Comparison of ENCODE assay signal across 7 mouse cellular contexts in the genomic region with DNA sequence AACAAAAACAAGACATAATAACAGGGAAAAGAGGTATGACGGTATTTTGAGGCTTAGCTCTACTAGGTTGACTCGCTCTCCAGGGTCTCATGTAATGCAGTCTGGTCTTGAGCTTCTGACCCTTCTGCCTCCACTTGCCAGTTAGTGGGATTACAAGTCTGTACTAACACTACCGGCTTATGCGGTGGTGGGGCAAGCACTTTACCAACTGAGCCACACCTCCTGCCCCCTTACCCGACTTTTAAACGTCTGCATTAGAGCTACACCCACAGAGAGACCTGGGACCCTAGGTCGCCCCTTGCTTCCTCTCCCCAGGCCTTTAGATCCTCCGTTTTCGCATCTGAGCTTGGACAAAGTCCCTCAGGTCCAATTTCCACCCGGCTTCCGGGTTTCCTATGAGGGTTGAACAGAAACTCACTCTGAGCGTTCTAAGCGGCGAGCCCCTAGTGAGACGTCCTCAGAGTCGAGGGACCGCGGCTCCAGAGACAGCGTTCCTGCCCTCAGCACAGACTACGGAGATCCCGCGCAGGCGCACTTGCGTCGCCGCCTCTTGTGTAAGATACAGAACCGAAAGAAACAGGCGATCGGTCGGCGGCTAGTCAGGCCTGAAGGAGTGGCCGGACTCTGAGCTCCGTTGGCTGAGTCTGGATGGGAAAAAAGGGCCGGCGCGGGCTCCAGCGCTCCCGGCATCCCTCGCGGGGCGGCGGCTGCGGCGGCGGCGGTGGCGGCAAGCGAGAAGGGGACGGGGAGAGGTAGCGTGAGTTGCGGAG. TPM values are rescaled to one million over a fixed set of nuclear protein-coding genes. Genes with fewer than 3 reads are reported as not detected.
DNase-seq lines count a peak whose midpoint lies in the region; ATAC-seq and TF ChIP-seq lines count a peak whose summit lies in the region.

A gene (minus strand): TSS at position 573 of the 770 bp plus-strand sequence.
A gene (plus strand): TSS at position 678 of the 770 bp plus-strand sequence.

- H3K4me2 ChIP-seq in intestine, postnatal 0 days (replicated peaks; ENCODE audit: low read depth) = peak within 1 kb of the TSS; percentile 82
- H3K4me2 ChIP-seq in midbrain, embryonic 12.5 days (replicated peaks) = peak within 1 kb of the TSS; percentile 96

- H3K9ac ChIP-seq in intestine, postnatal 0 days (ENCODE audit: low read depth, low read length) = peak within 1 kb of the TSS; percentile 95
- peak within 1 kb of the TSS; percentile 93 for H3K9ac ChIP-seq in midbrain, embryonic 12.5 days (replicated peaks)

- TF ChIP-seq POLR2A in small intestine, adult 2 months (IDR thresholded peaks at IDR 0.05; ENCODE audit: low read depth, low read length) = peak; percentile 68

- ATAC-seq in intestine, postnatal 0 days = peak; percentile 96
- peak; percentile 97 for ATAC-seq in midbrain, embryonic 12.5 days (ENCODE audit: low FRiP score, low read depth)

- peak within 1 kb of the TSS; percentile 87 for H3K4me3 ChIP-seq in embryonic facial prominence, embryonic 10.5 days
- peak within 1 kb of the TSS; percentile 86 for H3K4me3 ChIP-seq in intestine, postnatal 0 days (ENCODE audit: low read depth, low read length)
- H3K4me3 ChIP-seq in midbrain, embryonic 12.5 days = peak within 1 kb of the TSS; percentile 88
- peak within 1 kb of the TSS; percentile 91 for H3K4me3 ChIP-seq in small intestine, adult 2 months (ENCODE audit: low read depth, low read length)

- under 1% methylated on average over 51 of the region's 51 CpGs for WGBS in embryonic facial prominence, embryonic 10.5 days
- WGBS in intestine, postnatal 0 days = under 1% methylated on average over 51 of the region's 51 CpGs
- WGBS in midbrain, embryonic 12.5 days = under 1% methylated on average over 51 of the region's 51 CpGs
- WGBS in small intestine, adult 2 months = under 1% methylated on average over 51 of the region's 51 CpGs

- peaks cover 56% of the 10 kb centered on the region for H3K36me3 ChIP-seq in embryonic facial prominence, embryonic 10.5 days (replicated peaks)
- peaks cover 24% of the 10 kb centered on the region for H3K36me3 ChIP-seq in intestine, postnatal 0 days (ENCODE audit: control insufficient read depth, insufficient read depth)
- peaks cover 49% of the 10 kb centered on the region for H3K36me3 ChIP-seq in midbrain, embryonic 12.5 days
- H3K36me3 ChIP-seq in small intestine, adult 2 months (ENCODE audit: control insufficient read depth, insufficient read depth, low read length) = peaks cover 18% of the 10 kb centered on the region

- peak; percentile 99 for DNase-seq in adrenal gland, postnatal 10 days
- peak; percentile 99 for DNase-seq in embryonic facial prominence, embryonic 10.5 days (ENCODE audit: low spot score)
- DNase-seq in gonadal fat pad, adult 2 months (ENCODE audit: low read depth) = peak; percentile 70
- peak; percentile 99 for DNase-seq in left cerebral cortex, postnatal 4 days

- no peaks in the 10 kb centered on the region for H3K27me3 ChIP-seq in embryonic facial prominence, embryonic 10.5 days (replicated peaks; ENCODE audit: low read depth, poor library complexity, severe bottlenecking)
- no peaks in the 10 kb centered on the region for H3K27me3 ChIP-seq in intestine, postnatal 0 days (replicated peaks; ENCODE audit: control insufficient read depth, insufficient read depth, low read length)
- H3K27me3 ChIP-seq in midbrain, embryonic 12.5 days = no peaks in the 10 kb centered on the region
- no peaks in the 10 kb centered on the region for H3K27me3 ChIP-seq in small intestine, adult 2 months (ENCODE audit: control insufficient read depth, insufficient read depth, low read length)

- 0 out of 2 replicates have a peak, but pooled peaks have one; percentile 4 for TF ChIP-seq CTCF in intestine, postnatal 0 days (IDR thresholded peaks at IDR 0.05; ENCODE audit: low read depth)
- 0 out of 2 replicates have a peak, but pooled peaks have one; percentile 5 for TF ChIP-seq CTCF in small intestine, adult 2 months (IDR thresholded peaks at IDR 0.05; ENCODE audit: extremely low read depth, insufficient read length, insufficient replicate concordance, low read depth, low read length)

- H3K4me1 ChIP-seq in embryonic facial prominence, embryonic 10.5 days = peaks cover 33% of the 10 kb centered on the region
- no peaks in the 10 kb centered on the region for H3K4me1 ChIP-seq in intestine, postnatal 0 days (replicated peaks; ENCODE audit: control insufficient read depth, insufficient read depth, low read length)
- H3K4me1 ChIP-seq in midbrain, embryonic 12.5 days = peaks cover 27% of the 10 kb centered on the region
- peaks cover 3% of the 10 kb centered on the region; the same call in 1 of the 2 replicates for H3K4me1 ChIP-seq in small intestine, adult 2 months (ENCODE audit: control insufficient read depth, insufficient read depth, insufficient read length, low read length)

- intact Hi-C loops in left cerebral cortex, postnatal 4 days (cut with DNase I) = no loop called here

- H3K27ac ChIP-seq in embryonic facial prominence, embryonic 10.5 days (replicated peaks) = peak within 1 kb of the TSS; percentile 92
- H3K27ac ChIP-seq in intestine, postnatal 0 days (ENCODE audit: low read depth, low read length) = peak within 1 kb of the TSS; percentile 68
- peak within 1 kb of the TSS; percentile 83 for H3K27ac ChIP-seq in midbrain, embryonic 12.5 days (replicated peaks)
- peak within 1 kb of the TSS; percentile 72 for H3K27ac ChIP-seq in small intestine, adult 2 months (ENCODE audit: insufficient read depth, low read depth, low read length)

- no peaks in the 10 kb centered on the region for H3K9me3 ChIP-seq in embryonic facial prominence, embryonic 10.5 days
- no peaks in the 10 kb centered on the region for H3K9me3 ChIP-seq in intestine, postnatal 0 days (ENCODE audit: control insufficient read depth)
- H3K9me3 ChIP-seq in midbrain, embryonic 12.5 days = no peaks in the 10 kb centered on the region

RNA-seq across cellular contexts. Expression of the first gene that starts in this region (rescaled TPM):
- 10 to 100 TPM; 21.7 to 29.0 TPM for total RNA-seq in adrenal gland, postnatal 10 days (2021)
- polyA plus RNA-seq in embryonic facial prominence, embryonic 10.5 days (2016; fragmentation: Nextera tagmentation; extraction: Ambion mirVana) = 17.6 and 18.9 TPM in 2 replicates
- 15.8 and 17.7 TPM in 2 replicates for polyA plus RNA-seq in gonadal fat pad, adult 2 months (2012; rRNA removed)
- 9.3 and 9.9 TPM in 2 replicates for polyA plus RNA-seq in intestine, postnatal 0 days (2015; fragmentation: Nextera tagmentation; extraction: Ambion mirVana)
- 10 to 100 TPM; 19.3 to 19.6 TPM for total RNA-seq in left cerebral cortex, postnatal 4 days (2021)
- 22.7 and 23.3 TPM in 2 replicates for polyA plus RNA-seq in midbrain, embryonic 12.5 days (2016; fragmentation: Nextera tagmentation; extraction: Ambion mirVana)
- polyA plus RNA-seq in small intestine, adult 2 months (2012; rRNA removed) = 5.6 and 11.6 TPM in 2 replicates

RNA-seq across cellular contexts. Expression of the second gene that starts in this region (rescaled TPM):
- 10 to 100 TPM; 20.2 to 22.7 TPM for total RNA-seq in adrenal gland, postnatal 10 days (2021)
- 87.0 and 91.9 TPM in 2 replicates for polyA plus RNA-seq in embryonic facial prominence, embryonic 10.5 days (2016; fragmentation: Nextera tagmentation; extraction: Ambion mirVana)
- 24.4 and 25.7 TPM in 2 replicates for polyA plus RNA-seq in gonadal fat pad, adult 2 months (2012; rRNA removed)
- 23.1 and 23.4 TPM in 2 replicates for polyA plus RNA-seq in intestine, postnatal 0 days (2015; fragmentation: Nextera tagmentation; extraction: Ambion mirVana)
- total RNA-seq in left cerebral cortex, postnatal 4 days (2021) = 10 to 100 TPM; 35.2 to 36.4 TPM
- 65.1 and 65.4 TPM in 2 replicates for polyA plus RNA-seq in midbrain, embryonic 12.5 days (2016; fragmentation: Nextera tagmentation; extraction: Ambion mirVana)
- 11.6 and 23.2 TPM in 2 replicates for polyA plus RNA-seq in small intestine, adult 2 months (2012; rRNA removed)

Comparison
In these comparisons a context has a peak if more than half of its experiments do, and no peak if none do; other contexts are left out.
1. Peak in every context shown above with its lines: DNase-seq, ATAC-seq, H3K4me3 ChIP-seq and H3K27ac ChIP-seq.